Mouse (Mus musculus) cerebellum, adult 2 months (tissue): ENCODE data around the gene Slc17a6.

Experiments used
- CTCF ChIP-seq: fragments of 200-500 bp; IDR thresholded peaks from 2 replicates; pipeline ENCODE4 v1.5.1; 2011; ENCODE audit warnings: low read depth, mild to moderate bottlenecking, control low read depth, low read length, moderate library complexity, borderline replicate concordance; ENCODE audit not compliant: insufficient read depth
- POLR2A ChIP-seq: fragments of 200-500 bp; IDR thresholded peaks from 2 replicates; pipeline ENCODE4 v1.6.1; 2011; ENCODE audit warnings: low read length, control low read depth, borderline replicate concordance; ENCODE audit not compliant: insufficient read depth

- no peak for TF ChIP-seq CTCF
- no peak for TF ChIP-seq POLR2A
These were observed 5.9 kb downstream of the Slc17a6 start for GRCm38 (mm10) chr7:51627666-51628065.
